Mouse (Mus musculus) hindbrain, postnatal 0 days (tissue): ENCODE results near the gene Slco1a5. TPM values are rescaled to one million over a fixed set of nuclear protein-coding genes. Genes with fewer than 3 reads are reported as not detected.

Source experiments
- ATAC-seq: fragments of 200-750 bp; cut with Nextera tagmentation; 2 replicates; pipeline ENCODE4 v1.8.0; 2017; ENCODE audit warnings: mild to moderate bottlenecking, moderate TSS enrichment, moderate library complexity
- DNase-seq: peaks from one replicate; pipeline ENCODE4 v3.0.0-alpha.2; 2015; ENCODE audit warnings: low spot score
- H3K27ac ChIP-seq: fragments of 300-500 bp; sonication (generic); 2 replicates; pipeline ENCODE4 v1.5.1; 2014; ENCODE audit warnings: mild to moderate bottlenecking
- H3K27me3 ChIP-seq: fragments of 300-500 bp; sonication (generic); 2 replicates; pipeline ENCODE4 v1.6.1; 2014; ENCODE audit warnings: low read length, mixed read lengths; ENCODE audit not compliant: insufficient read depth
- H3K36me3 ChIP-seq: fragments of 300-500 bp; sonication (generic); 2 replicates; pipeline ENCODE4 v1.6.1; 2014; ENCODE audit warnings: low read length, mixed read lengths; ENCODE audit not compliant: insufficient read depth
- H3K4me1 ChIP-seq: fragments of 300-500 bp; sonication (generic); 2 replicates; pipeline ENCODE4 v1.6.1; 2014; ENCODE audit warnings: antibody characterized with exemption, low read length, mixed read lengths; ENCODE audit not compliant: insufficient read depth
- H3K4me2 ChIP-seq: fragments of 300-500 bp; sonication (generic); 2 replicates; pipeline ENCODE4 v1.6.1; 2014; ENCODE audit warnings: low read depth, mild to moderate bottlenecking, low read length, moderate library complexity, mixed read lengths
- H3K4me3 ChIP-seq: fragments of 300-500 bp; sonication (generic); 2 replicates; pipeline ENCODE4 v1.5.1; 2014; ENCODE audit warnings: low read length
- H3K9ac ChIP-seq: fragments of 300-500 bp; sonication (generic); replicated peaks from 2 replicates; pipeline ENCODE4 v1.6.1; 2014; ENCODE audit warnings: mild to moderate bottlenecking, low read length, moderate library complexity, mixed read lengths
- H3K9me3 ChIP-seq: fragments of 300-500 bp; sonication (generic); 2 replicates; pipeline ENCODE4 v1.6.1; 2016; ENCODE audit warnings: low read length, mixed read lengths
- CTCF ChIP-seq: IDR thresholded peaks from 2 replicates; pipeline ENCODE4 v1.5.1; 2016; ENCODE audit warnings: antibody characterized with exemption, control low read depth, low read depth
- WGBS: fragments of 180-500 bp; shearing (Covaris S2); extraction: QIAGEN DNeasy Blood & Tissue Kit; methylation state at CpG from one replicate; pipeline ENCODE4 v1.1.7; 2014; 5-methylcytosine and 5-hydroxymethylcytosine counted together
- polyA plus RNA-seq: library from polyadenylated mRNA; unstranded; fragments of >200 nt; fragmentation: Nextera tagmentation; extraction: Ambion mirVana; gene quantifications from 2 replicates; pipeline ENCODE4 v1.2.1, GENCODE M21; 2015
- total RNA-seq: library from RNA; depleted of rRNA; stranded (reverse); fragments of >200 nt; gene quantifications from 2 replicates; pipeline ENCODE4 v1.2.3, GENCODE M21; 2014

Gene Slco1a5
- total and polyA plus RNA-seq, 2 experiments from 2014 or later = 0.96 to 1.3 TPM

DNA sequence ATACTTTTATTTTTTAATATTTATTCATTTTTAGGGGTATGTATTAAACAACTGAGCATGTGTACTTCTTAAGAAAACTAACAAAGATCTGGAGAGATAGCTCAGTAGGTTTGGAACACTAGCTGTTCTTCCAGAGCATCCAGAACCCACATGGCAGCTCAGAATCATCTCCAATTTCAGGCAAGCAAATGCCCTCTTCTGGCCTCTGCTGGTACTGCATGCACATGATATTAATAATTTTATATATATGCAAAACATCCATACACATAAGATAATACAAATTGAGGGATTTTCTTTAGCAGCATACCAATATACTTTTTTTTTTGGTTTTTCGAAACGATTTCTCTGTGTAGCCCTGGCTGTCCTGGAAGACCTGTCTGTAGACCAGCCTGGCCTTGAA is 20.8 kb upstream of the Slco1a5 start:
- Histone ChIP-seq H3K27ac (no peak overlapping the region), H3K4me1 (no peaks in the 10 kb centered on the region; the same call in 1 of the 2 replicates), H3K4me3 (no peak overlapping the region), H3K9ac (no peak overlapping the region), H3K9me3 (no peaks in the 10 kb centered on the region), H3K27me3 (no peaks in the 10 kb centered on the region), H3K4me2 (no peak overlapping the region), H3K36me3 (peaks cover 8% of the 10 kb centered on the region; the same call in 1 of the 2 replicates)
- TF ChIP-seq CTCF = peak; percentile 84
- ATAC-seq (no peak), DNase-seq (peak; percentile 79)
- 80% methylated on average over 2 of the region's 2 CpGs for WGBS

DNA sequence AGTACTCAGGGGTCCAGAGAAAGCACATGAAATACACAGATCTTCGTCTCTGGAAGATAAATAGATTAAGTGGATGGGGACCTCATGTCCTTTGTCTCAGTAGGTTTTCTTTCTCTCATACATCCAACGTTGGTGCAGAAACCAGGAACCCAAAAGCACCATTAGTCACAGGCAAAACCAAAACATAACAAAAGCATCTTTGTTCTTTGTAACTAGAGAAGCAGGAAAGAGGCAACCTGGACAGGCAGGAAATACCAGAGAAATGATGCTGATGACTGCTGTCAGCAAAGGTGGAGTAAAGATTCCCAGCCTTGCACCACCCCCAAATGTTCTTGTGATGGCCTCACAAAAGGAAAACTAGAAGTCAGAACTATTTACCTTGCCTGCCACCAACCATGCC is 16.8 kb upstream of the Slco1a5 start:
- Histone ChIP-seq H3K4me3 (no peak overlapping the region), H3K36me3 (no peaks in the 10 kb centered on the region), H3K9ac (no peak overlapping the region), H3K4me2 (no peak overlapping the region), H3K27ac (no peak overlapping the region), H3K9me3 (no peaks in the 10 kb centered on the region), H3K27me3 (no peaks in the 10 kb centered on the region), H3K4me1 (no peaks in the 10 kb centered on the region)
- DNase-seq (no peak), ATAC-seq (no peak)
- 57% methylated on average over 2 of the region's 2 CpGs for WGBS
- TF ChIP-seq CTCF = no peak

DNA sequence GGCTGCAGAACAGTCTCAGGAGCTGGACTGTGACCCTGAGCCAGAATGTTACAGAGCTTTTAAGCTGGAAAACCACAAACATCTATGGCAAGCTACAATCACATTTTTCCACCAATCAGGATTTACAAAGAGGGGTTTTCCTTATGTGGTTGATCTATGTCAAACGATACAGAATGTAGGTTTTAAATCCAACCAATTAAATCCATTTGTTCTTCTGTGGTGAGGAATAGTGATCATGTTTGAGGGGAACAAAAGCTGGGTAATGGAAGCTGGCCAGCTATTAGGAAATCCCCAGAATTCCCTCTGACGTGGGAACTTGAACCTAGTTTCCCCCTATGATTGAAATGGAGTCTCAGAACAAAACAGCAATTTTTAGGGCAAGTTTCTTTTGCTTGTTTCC is 16.2 kb upstream of the Slco1a5 start:
- H3K27ac ChIP-seq = no peak overlapping the region
- H3K4me1 ChIP-seq = no peaks in the 10 kb centered on the region
- WGBS = 64% methylated on average over 2 of the region's 2 CpGs
- H3K27me3 ChIP-seq = no peaks in the 10 kb centered on the region
- no peak for DNase-seq
- no peaks in the 10 kb centered on the region for H3K36me3 ChIP-seq
- no peak for TF ChIP-seq CTCF
- no peak overlapping the region for H3K4me2 ChIP-seq
- H3K9ac ChIP-seq = no peak overlapping the region
- H3K4me3 ChIP-seq = no peak overlapping the region
- no peaks in the 10 kb centered on the region for H3K9me3 ChIP-seq
- ATAC-seq = no peak

DNA sequence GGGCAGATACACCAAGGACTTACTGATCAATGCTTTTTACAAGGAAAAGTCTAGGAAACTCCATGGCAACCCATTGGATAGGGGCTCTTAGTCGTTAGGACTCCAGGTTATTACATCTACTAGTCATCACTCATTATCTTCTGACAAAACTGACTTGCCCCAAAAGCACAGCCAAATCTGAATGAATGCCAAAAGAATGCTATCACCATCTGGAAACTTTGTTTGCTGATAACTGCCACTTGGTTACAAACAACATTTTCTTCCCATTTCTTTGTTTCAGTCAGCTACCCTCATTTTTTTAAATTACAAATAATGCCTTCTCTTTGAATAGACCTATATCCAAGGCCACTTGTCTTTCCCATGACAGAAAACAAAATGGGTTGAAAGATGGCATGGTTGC is 6.4 kb upstream of the Slco1a5 start:
- Histone ChIP-seq H3K36me3 (no peaks in the 10 kb centered on the region), H3K4me1 (no peaks in the 10 kb centered on the region), H3K4me3 (no peak overlapping the region), H3K27me3 (no peaks in the 10 kb centered on the region), H3K4me2 (no peak overlapping the region), H3K9ac (no peak overlapping the region), H3K27ac (no peak overlapping the region), H3K9me3 (no peaks in the 10 kb centered on the region)
- ATAC-seq (no peak), DNase-seq (no peak)
- TF ChIP-seq CTCF = no peak
- WGBS = 62% methylated on average over 1 of the region's 1 CpGs

DNA sequence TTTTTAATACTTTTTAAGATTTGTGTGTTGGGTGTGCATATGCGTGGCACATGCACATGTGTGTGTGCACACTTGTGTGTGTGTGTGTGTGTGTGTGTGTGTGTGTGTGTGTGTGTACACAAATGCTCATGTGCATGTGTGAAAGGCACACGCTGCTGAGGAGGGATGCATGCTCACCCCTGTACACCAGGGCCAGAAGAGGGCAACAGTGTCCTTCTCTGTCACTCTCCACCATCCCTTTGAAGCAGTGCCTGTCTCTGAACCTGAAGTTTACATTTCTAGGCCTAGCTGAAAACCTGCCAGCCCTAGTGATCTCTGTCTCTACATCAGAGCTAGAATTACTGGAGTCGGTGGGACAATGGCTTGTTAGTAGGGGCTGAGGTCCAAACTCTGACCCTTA is 3.8 kb upstream of the Slco1a5 start:
- H3K27ac ChIP-seq = no peak overlapping the region
- DNase-seq = no peak
- no peaks in the 10 kb centered on the region for H3K36me3 ChIP-seq
- no peaks in the 10 kb centered on the region for H3K27me3 ChIP-seq
- TF ChIP-seq CTCF = peak; percentile 21; the same call in 1 of the 2 replicates
- H3K4me1 ChIP-seq = no peaks in the 10 kb centered on the region
- H3K4me2 ChIP-seq = no peak overlapping the region
- WGBS = 80% methylated on average over 3 of the region's 3 CpGs
- no peak overlapping the region for H3K9ac ChIP-seq
- no peaks in the 10 kb centered on the region for H3K9me3 ChIP-seq
- H3K4me3 ChIP-seq = no peak overlapping the region
- ATAC-seq = no peak

DNA sequence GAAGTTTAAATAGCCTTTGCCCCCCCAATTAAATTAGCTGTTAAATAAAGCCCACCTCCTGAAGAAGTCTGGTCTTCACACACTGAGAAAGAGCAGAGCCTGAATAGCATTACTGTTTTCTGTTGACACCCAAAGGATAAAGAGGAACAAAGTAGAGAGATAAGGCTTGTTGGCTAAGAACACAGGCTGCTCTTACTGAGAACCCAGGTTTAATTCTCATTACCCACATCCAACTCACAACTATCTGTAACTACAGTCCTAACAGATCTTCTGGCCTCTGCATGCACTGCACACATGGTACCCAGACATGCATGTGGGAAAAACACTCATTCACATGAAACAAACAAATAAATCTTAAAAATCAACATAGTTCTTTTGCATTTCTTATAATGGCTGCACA is 5.7 kb downstream of the Slco1a5 start:
- Histone ChIP-seq H3K4me1 (no peaks in the 10 kb centered on the region), H3K4me2 (no peak overlapping the region), H3K27ac (no peak overlapping the region), H3K4me3 (no peak overlapping the region), H3K9ac (no peak overlapping the region), H3K36me3 (no peaks in the 10 kb centered on the region), H3K27me3 (no peaks in the 10 kb centered on the region), H3K9me3 (no peaks in the 10 kb centered on the region)
- DNase-seq = no peak
- no peak for TF ChIP-seq CTCF
- no peak for ATAC-seq

DNA sequence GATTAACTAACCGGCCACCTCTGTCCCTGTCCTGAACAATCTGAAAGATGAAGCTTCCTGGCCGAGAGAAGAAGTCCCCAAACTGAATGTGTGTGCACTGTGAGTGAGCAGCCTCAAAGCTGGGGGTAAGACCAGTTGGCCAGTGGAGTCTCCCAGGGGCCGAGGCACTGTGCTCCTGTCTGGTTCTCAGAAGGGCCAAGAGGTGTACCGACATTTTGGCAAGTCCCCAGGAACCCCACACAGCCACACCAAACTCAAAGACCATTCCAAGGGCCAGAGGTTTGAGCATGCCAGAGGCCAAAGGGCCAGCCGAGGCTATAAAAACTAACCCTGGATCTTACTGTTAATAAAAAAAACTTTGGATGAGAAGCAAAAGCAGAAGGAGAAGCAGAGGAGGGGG is 8.5 kb downstream of the Slco1a5 start:
- TF ChIP-seq CTCF = no peak

DNA sequence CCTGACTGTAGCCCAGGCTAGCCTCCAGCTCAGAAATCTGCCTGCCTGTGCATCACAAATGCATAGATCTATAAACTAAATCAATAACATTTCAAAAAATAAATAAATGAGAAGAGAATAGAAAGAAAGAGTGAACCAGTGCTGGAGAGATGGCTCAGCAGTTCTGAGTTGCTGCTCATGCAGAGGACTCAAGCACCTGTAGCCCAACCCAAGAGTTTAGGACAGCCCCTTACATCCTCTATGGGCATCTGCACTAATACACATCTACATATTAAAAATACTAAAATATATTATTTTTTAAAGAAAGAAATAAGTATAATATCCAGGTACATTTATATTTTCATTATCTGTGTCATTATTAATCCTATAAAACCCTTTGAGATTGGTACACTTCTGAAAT is 17.7 kb downstream of the Slco1a5 start:
- H3K4me2 ChIP-seq = no peak overlapping the region
- H3K9me3 ChIP-seq = no peaks in the 10 kb centered on the region
- H3K4me3 ChIP-seq = no peak overlapping the region
- H3K9ac ChIP-seq = no peak overlapping the region
- no peak for TF ChIP-seq CTCF
- H3K4me1 ChIP-seq = no peaks in the 10 kb centered on the region
- no peaks in the 10 kb centered on the region for H3K27me3 ChIP-seq
- H3K36me3 ChIP-seq = no peaks in the 10 kb centered on the region
- no peak overlapping the region for H3K27ac ChIP-seq
- DNase-seq (no peak), ATAC-seq (no peak)

More for the DNA sequence above, 8.5 kb downstream of the Slco1a5 start:
- DNase-seq (no peak), ATAC-seq (no peak)
- H3K27ac ChIP-seq = no peak overlapping the region
- no peaks in the 10 kb centered on the region for H3K9me3 ChIP-seq
- no peaks in the 10 kb centered on the region for H3K36me3 ChIP-seq
- no peak overlapping the region for H3K4me3 ChIP-seq
- no peaks in the 10 kb centered on the region for H3K4me1 ChIP-seq
- no peaks in the 10 kb centered on the region for H3K27me3 ChIP-seq
- no peak overlapping the region for H3K4me2 ChIP-seq
- 86% methylated on average over 5 of the region's 5 CpGs for WGBS
- no peak overlapping the region for H3K9ac ChIP-seq
